ENCODE assay signal across 9 mouse cellular contexts in genomic region chr13:38151069-38151588, GRCm38 (mm10). TPM values are rescaled to one million over a fixed set of nuclear protein-coding genes. Genes with fewer than 3 reads are reported as not detected.
DNase-seq lines count a peak whose midpoint lies in the region; ATAC-seq and TF ChIP-seq lines count a peak whose summit lies in the region.
"Had no signal": no experiment of that assay in that cellular context is flagged by ENCODE, and none has a peak within 500 bp of the region (broad histone marks: within the 10 kb centered on the region; RNA-seq: fewer than 3 reads in every experiment).

Dsp (plus strand) TSS chr13:38151294.

- 0 out of 2 replicates have a peak within 1 kb of the TSS, but pooled peaks have one; percentile 21 for H3K9ac ChIP-seq in hindbrain, postnatal 0 days (replicated peaks; ENCODE audit: low read length)
- H3K9ac ChIP-seq in liver, embryonic 12.5 days = peak within 1 kb of the TSS; percentile 42; the same call in 1 of the 2 replicates

- H3K4me3 ChIP-seq in bone marrow, adult 2 months (replicated peaks; ENCODE audit: control insufficient read depth, low read depth, low read length) = peak within 1 kb of the TSS; percentile 44
- H3K4me3 ChIP-seq in hindbrain, postnatal 0 days (ENCODE audit: low read length) = peak within 1 kb of the TSS; percentile 35
- H3K4me3 ChIP-seq in liver, embryonic 12.5 days = peak within 1 kb of the TSS; percentile 51

- TF ChIP-seq CTCF in bone marrow, adult 2 months (IDR thresholded peaks at IDR 0.05; ENCODE audit: control insufficient read depth, insufficient read depth, low read length) = no peak
- no peak for TF ChIP-seq CTCF in hindbrain, postnatal 0 days (IDR thresholded peaks at IDR 0.05; ENCODE audit: low read depth)

- TF ChIP-seq POLR2A in bone marrow, adult 2 months (IDR thresholded peaks at IDR 0.05; ENCODE audit: borderline replicate concordance, control insufficient read depth, low read depth, low read length) = no peak

- peak; percentile 62; the same call in 1 of the 2 replicates for ATAC-seq in hindbrain, postnatal 0 days
- ATAC-seq in liver, embryonic 12.5 days = peak; percentile 71

- no peak within 1 kb of the TSS for H3K27ac ChIP-seq in bone marrow, adult 2 months (ENCODE audit: control insufficient read depth, insufficient read depth, low read depth, low read length, poor library complexity)
- H3K27ac ChIP-seq in hindbrain, postnatal 0 days = no peak within 1 kb of the TSS
- peak within 1 kb of the TSS; percentile 50; the same call in 1 of the 2 replicates for H3K27ac ChIP-seq in liver, embryonic 12.5 days

- peak; percentile 38 to 46 for DNase-seq in cerebellum, postnatal 14 days
- DNase-seq in cerebellum, adult 11-12 months = no peak
- peak; percentile 11 for DNase-seq in gastrocnemius, postnatal 25 days
- peak; percentile 56 for DNase-seq in hindbrain, postnatal 0 days (ENCODE audit: low spot score)
- DNase-seq in naive thymus-derived CD4-positive, alpha-beta T cell, adult 2 months (ENCODE audit: low read depth) = peak; percentile 10
- DNase-seq in thymus, postnatal 10 days (ENCODE audit: low spot score in 2 of 2) = peak; percentile 6 to 18

- no peaks in the 10 kb centered on the region; the same call in 1 of the 2 replicates for H3K4me1 ChIP-seq in bone marrow, adult 2 months (ENCODE audit: control insufficient read depth, insufficient read depth, low read length)
- H3K4me1 ChIP-seq in hindbrain, postnatal 0 days (ENCODE audit: insufficient read depth, low read length) = peaks cover 9% of the 10 kb centered on the region; the same call in 1 of the 2 replicates
- H3K4me1 ChIP-seq in liver, embryonic 12.5 days = peaks cover 18% of the 10 kb centered on the region

- under 1% methylated on average over 56 of the region's 58 CpGs for WGBS in bone marrow, adult 2 months
- WGBS in hindbrain, postnatal 0 days = under 1% methylated on average over 56 of the region's 58 CpGs
- WGBS in liver, embryonic 12.5 days (ENCODE audit: insufficient replicate concordance) = under 1% methylated on average over 50 of the region's 58 CpGs

- H3K4me2 ChIP-seq in hindbrain, postnatal 0 days (ENCODE audit: low read depth, low read length) = peak within 1 kb of the TSS; percentile 57
- H3K4me2 ChIP-seq in liver, embryonic 12.5 days = peak within 1 kb of the TSS; percentile 70

- no peaks in the 10 kb centered on the region for H3K9me3 ChIP-seq in hindbrain, postnatal 0 days (ENCODE audit: low read length)
- H3K9me3 ChIP-seq in liver, embryonic 12.5 days (replicated peaks) = no peaks in the 10 kb centered on the region

- no peaks in the 10 kb centered on the region for H3K36me3 ChIP-seq in hindbrain, postnatal 0 days (ENCODE audit: insufficient read depth, low read length)
- H3K36me3 ChIP-seq in liver, embryonic 12.5 days = no peaks in the 10 kb centered on the region

- H3K27me3 ChIP-seq in hindbrain, postnatal 0 days (ENCODE audit: insufficient read depth, low read length) = peaks cover 61% of the 10 kb centered on the region
- H3K27me3 ChIP-seq in liver, embryonic 12.5 days (replicated peaks) = peaks cover 64% of the 10 kb centered on the region

RNA-seq across cellular contexts. Expression of gene Dsp, which starts in this region (rescaled TPM):
- 0.25 TPM in 1 of 2 replicates, not detected in the other for polyA plus RNA-seq in bone marrow, adult 2 months (2011; ENCODE audit: insufficient read depth, insufficient read length, low replicate concordance, missing spikeins)
- under 1 TPM in 1 of 2 experiments, not detected in 1; 0.56 TPM for total RNA-seq in gastrocnemius, postnatal 25 days (2021)
- 0.58 and 0.73 TPM in 2 replicates for total RNA-seq in hindbrain, postnatal 0 days (2014; rRNA removed)
- 0.28 and 0.35 TPM in 2 replicates for polyA plus RNA-seq in hindbrain, postnatal 0 days (2015; fragmentation: Nextera tagmentation; extraction: Ambion mirVana)
- 2.1 and 2.3 TPM in 2 replicates for polyA plus RNA-seq in liver, embryonic 12.5 days (2016; fragmentation: Nextera tagmentation; extraction: Ambion mirVana)
- polyA plus RNA-seq: C2C12 had no signal

Comparison
In these comparisons a context has a peak if more than half of its experiments do, and no peak if none do; other contexts are left out.
1. Peak in DNase-seq in gastrocnemius, postnatal 25 days; RNA of the gene not detected or under 1 TPM.
2. Peak in DNase-seq, ATAC-seq, H3K4me3 ChIP-seq, H3K9ac ChIP-seq and H3K4me2 ChIP-seq in hindbrain, postnatal 0 days; RNA of the gene not detected or under 1 TPM.